Mouse (Mus musculus) megakaryocyte-erythroid progenitor cell, adult 5-6 weeks (primary cell): ENCODE measurements around the gene Iqgap2. TPM values are rescaled to one million over a fixed set of nuclear protein-coding genes. Genes with fewer than 3 reads are reported as not detected.
A peak's percentile ranks its signal among the peaks of the same experiment; 100 is the strongest.

Experiments used
- ATAC-seq: replicated peaks from 2 replicates; pipeline ENCODE4 v1.8.0; 2016; ENCODE audit warnings: mild to moderate bottlenecking, inconsistent platforms; ENCODE audit not compliant: severe bottlenecking, poor library complexity, low FRiP score, low TSS enrichment
- total RNA-seq, 2 experiments: library from RNA; stranded (forward) in 1 of 2; stranded (reverse) in 1 of 2; fragments of 200-1000, 215-1000 nt in 1 of 2; fragments of >200 nt in 1 of 2; fragmentation: Nextera tagmentation in 1 of 2; gene quantifications; 2 replicates each; pipeline ENCODE4 v1.2.3; 2014 to 2017

Iqgap2 gene
- 42.7 and 49.2 TPM in 2 replicates for total RNA-seq (2014; fragmentation: Nextera tagmentation)
- 91.1 and 135 TPM in 2 replicates for total RNA-seq (2017)

- ATAC-seq = peak; percentile 2; the same call in 1 of the 2 replicates
Measured at GRCm38 (mm10) chr13:95891491-95891925, at the start of gene Iqgap2. Gene Iqgap2 (minus strand): TSS chr13:95891922.

DNA sequence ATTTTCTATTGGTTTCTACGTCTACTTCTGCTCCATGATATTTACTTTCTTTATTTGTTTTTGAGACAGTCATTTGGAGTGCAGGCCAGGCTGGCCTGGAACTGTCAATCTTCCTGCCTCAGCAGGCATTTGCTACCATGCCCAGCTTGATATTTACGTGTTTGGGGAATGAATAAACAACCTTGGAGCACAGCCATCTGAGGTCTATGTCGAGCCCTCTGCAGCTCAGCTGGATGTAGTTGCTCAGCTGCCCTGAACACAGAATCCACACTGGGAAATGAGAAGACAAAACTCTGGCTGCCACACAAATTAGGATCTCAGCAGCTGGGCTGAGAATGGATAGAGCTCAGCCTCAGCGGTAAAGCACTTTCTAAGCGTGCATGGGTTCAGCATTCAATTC, 49.1 kb upstream of the Iqgap2 start:
- no peak for ATAC-seq

GRCm38 (mm10) chr13:95924201-95924621, 32.5 kb upstream of the Iqgap2 start:
- no peak for ATAC-seq

DNA sequence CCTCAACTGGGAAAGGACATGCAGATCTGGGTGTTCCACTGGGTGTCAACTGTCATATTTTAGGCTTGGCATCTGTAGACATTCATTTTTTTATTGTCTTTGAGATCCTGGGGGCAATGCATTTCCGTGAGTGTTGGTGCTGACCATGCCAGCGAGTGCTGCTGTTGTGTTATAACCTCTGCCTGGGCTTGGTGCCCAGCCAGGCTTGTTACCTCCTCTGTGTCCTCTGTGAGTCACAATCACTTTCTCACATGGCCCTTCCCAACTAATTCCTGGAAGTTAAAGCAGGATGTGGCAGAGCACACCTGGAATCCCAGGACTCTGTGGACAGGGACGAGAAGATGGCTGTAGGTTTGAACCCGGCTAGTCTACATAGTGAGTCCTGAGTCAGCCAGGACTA, 30.9 kb upstream of the Iqgap2 start:
- no peak for ATAC-seq

- 0 out of 2 replicates have a peak, but pooled peaks have one; percentile 18 for ATAC-seq
Measured at GRCm38 (mm10) chr13:95918624-95919284, 27.0 kb upstream of the Iqgap2 start.

- ATAC-seq = no peak
Measured at GRCm38 (mm10) chr13:95913046-95913406, 21.3 kb upstream of the Iqgap2 start.

DNA sequence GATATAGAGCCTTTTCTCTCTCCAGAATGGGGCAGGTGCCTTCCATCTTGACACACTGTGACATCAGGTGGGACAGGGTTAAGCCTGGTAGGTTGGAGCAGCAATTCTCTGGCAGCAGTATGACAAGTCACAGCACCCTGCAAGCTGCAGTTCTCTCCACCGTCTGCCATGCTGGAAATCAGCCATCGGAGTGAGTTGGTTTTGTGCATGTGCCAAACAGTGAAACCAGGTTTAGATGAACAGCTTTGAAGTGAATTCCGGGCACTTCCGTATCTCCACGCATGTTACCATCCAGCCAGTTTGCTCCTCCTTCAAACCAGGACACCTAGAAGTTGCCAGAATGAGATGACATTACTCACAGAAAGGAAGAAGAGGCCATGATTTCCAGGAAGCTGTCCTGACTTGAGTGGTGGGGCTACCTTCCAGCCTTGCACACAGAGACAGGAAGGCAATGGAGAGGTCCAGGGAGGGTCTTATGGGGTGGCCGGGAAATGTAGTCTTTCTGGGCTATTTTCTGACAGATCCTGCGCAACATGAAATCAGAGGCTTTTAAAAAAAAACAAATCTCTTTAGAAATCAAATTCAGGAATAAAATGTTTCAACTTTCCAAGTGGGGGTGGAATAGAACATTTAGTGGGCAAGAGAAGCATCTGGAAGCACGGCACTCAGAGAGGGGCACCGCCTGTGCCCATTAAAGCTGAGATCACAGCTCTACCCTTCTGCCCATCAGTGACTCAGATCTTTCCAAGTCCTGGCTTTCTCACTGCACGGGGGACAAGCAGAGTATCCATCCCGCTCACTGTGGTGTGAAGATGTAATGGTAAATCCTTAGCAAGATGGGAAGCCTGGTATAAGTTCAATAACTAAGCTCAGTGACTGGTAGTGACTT, 20.7 kb upstream of the Iqgap2 start:
- ATAC-seq = no peak

DNA sequence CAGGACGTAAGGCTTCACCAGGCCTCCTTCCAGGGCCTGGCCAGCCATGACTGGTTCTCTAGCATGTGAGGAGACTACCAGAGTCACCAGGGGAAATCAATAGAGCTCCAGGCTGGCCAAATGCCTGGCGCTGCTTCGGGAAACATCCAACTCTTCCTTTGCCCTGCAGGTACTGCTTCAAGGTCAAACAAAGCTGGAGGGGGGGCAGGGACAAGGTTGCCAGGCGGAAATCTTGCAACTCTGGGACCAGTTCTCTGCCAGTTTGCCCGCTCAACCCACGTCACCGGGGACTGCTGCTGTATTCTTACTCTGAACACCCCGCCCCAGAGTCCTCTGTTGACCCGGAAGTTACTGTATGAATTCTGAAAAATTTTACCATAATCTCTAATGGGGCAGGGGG, 18.5 kb upstream of the Iqgap2 start:
- no peak for ATAC-seq

DNA sequence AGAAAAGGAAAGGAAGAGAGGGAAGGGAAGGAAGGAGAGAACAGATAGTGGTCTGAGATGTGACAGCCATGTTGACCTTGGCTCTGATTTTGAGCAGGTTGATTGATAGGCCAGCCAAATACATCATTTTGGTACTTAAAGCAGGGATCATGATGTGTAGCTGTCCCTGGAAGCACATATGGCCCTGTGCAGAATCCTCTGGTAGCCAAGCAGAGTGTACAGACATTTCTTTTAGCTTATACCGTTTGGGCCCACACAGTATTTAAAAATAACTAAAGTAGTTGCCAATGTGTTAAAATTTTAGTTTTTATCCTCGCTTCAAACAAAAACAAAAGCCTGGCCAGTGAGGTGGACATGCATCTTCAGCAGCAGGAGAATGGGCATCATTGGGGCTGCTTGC, 17.5 kb upstream of the Iqgap2 start:
- no peak for ATAC-seq

DNA sequence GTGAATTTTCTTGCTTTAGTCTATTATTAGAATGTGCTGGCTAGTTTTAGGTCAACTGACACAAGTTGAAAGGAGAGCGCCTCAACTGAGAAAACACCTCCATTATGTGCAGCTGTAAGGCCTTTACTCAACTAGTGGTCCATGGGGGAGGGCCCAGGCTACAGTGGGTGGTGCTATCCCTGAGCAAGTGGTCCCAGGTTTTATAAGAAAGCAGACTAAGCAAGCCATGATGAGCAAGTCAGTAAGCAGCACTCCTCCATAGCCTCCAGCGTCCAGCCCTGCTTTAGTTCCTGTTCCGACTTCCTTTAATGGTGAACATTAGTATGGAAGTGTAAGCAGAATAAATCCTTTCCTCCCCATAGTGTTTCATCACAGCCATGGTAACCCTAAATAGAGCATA, 11.0 kb upstream of the Iqgap2 start:
- no peak for ATAC-seq

DNA sequence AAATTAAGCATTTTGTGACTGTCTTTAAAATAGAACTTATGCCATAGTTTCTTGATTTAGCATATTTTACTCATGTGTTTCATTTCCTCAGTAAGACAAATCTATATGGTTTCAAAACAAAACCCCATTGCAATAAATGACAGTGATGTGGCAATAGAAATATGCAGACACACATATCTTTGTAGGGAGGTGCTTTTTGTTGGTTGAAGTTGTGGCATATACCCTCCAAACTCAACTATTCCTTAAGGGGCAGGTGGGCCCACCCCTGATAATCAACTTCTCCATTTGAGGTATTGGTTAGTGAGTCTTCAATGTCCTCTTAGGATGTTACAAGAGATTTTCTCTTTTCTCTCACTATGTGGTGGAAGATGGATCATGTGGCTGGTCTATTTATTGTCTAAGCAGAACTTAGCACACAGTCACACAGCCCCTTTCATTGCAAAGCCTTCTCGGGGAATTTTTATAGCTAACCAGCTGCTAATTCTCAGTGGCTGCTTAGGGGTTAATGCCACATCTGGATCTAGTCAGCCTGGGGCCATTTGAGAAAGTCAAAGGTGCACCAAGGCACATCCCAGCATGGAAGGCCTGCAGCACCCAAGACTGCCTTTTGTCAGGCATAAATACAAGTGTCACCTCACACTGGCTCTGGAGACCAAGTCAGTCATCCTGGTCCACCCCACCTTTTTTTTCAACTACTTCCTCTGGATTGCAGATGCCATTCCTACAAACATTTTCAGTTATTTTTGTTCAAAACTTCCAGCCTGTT, 8.3 kb upstream of the Iqgap2 start:
- no peak for ATAC-seq

DNA sequence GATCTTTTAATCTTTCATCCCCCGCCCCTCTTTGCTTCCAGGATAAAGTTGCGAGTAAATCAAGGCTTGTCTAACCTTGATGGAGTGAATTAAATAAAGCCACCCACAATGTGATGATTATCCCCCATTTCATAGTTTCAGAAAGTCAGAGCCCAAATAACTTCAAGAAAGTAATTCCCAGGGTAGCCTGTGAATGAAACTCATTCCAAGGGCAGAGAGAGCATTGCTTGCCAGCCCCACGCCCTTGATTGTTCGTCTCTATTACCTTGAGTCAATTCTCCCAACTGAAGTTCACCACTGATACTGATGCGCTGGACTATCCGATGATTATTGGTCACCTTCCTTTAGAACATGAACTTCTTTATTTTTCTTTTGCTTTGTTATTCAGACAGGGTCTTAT, 4.8 kb upstream of the Iqgap2 start:
- no peak for ATAC-seq

- no peak for ATAC-seq
Measured at GRCm38 (mm10) chr13:95893166-95893565, 1.4 kb upstream of the Iqgap2 start.

- no peak for ATAC-seq
Measured at GRCm38 (mm10) chr13:95892611-95893145, 956 bp upstream of the Iqgap2 start.

DNA sequence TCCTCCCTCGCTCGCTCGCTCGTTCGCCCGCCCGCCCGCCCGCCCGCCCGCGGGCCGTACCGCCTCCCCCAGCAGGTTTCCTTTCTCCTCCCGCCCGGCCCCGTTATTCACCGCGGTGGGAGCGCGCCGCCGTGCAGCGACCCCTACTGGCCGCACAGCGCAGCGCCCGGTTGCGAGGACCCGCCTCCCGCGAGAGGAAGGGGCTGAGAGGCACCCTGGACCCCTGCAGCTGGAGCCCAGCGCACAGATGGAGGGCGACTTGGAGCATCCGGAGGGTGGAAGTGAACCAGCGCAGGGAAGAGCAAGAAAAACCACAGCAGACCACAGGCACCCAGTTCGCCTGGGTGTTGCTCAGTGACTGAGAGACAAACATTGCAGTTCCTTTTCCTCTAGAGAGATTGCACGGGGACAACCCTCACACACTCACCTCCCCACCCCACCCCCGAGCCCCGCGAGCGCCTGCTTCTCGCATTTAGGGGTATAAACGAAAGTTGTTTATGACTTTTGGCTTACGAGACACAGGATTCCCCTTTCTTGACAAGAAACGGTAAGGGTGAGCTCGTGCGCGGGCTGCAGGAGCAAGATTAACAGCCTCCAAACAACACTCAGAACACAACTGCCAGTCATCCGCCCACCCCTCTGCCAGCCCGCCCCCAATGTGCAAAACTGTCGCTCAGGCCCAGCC, 346 bp upstream of the Iqgap2 start:
- ATAC-seq = peak; percentile 54

DNA sequence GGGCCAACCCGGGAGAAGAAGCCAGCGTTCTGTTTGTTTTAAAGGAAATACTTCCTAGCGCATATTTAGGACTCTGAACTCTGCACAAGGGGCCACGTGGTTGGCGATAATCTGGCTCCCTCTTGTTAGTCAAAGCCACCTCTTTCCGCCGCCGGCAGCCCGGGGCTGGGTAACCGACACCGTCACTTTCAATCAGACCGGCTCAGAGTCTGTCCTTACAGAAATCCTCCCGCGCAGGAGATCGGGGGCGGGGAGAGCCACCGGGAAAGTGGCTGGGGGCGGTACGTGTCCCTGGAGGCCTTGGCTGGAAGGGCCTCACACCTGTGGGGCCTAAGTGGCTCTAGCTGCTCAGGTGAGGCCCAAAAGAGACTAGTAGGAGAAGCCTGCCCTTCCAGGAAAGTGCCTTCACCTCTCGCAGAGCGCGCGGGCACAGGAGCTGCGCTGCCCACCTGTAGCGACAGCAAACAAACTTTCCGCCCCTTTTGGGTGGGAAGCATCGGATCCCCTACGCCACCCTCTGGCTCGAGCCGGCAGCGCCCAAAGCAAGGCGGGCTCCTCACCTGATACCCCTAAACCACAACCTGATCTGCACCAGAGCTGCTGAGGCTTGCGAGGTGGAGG, 761 bp downstream of the Iqgap2 start:
- ATAC-seq = peak; percentile 72

GRCm38 (mm10) chr13:95889981-95890545, 1.7 kb downstream of the Iqgap2 start:
- ATAC-seq = peak; percentile 58

- no peak for ATAC-seq
Measured at GRCm38 (mm10) chr13:95889366-95889765, 2.4 kb downstream of the Iqgap2 start.
